Comparison of ENCODE assay signal across 11 mouse cellular contexts in genomic region chr12:27140335-27140702, GRCm38 (mm10).
A peak's percentile ranks its signal among the peaks of the same experiment; 100 is the strongest.
DNase-seq lines count a peak whose midpoint lies in the region; ATAC-seq lines count a peak whose summit lies in the region.
"Had no signal": no experiment of that assay in that cellular context is flagged by ENCODE, and none has a peak within 500 bp of the region (broad histone marks: within the 10 kb centered on the region; RNA-seq: fewer than 3 reads in every experiment).

No protein-coding gene starts in this region.

- H3K4me2 ChIP-seq in hindbrain, embryonic 11.5 days (replicated peaks; ENCODE audit: low read depth, low read length): peak overlapping the region; percentile 31; the same call in 1 of the 2 replicates
- H3K4me2 ChIP-seq in midbrain, embryonic 13.5 days (replicated peaks): peak overlapping the region; percentile 47
- H3K4me2 ChIP-seq: heart, embryonic 12.5 days had no signal

- no peak overlapping the region for H3K4me3 ChIP-seq in heart, embryonic 10.5 days
- no peak overlapping the region for H3K4me3 ChIP-seq in hindbrain, embryonic 11.5 days (ENCODE audit: low read depth, low read length)
- H3K4me3 ChIP-seq in midbrain, embryonic 13.5 days (replicated peaks): no peak overlapping the region
- H3K4me3 ChIP-seq: heart, embryonic 12.5 days; megakaryocyte, embryonic 14.5 days had no signal

- H3K27ac ChIP-seq in heart, embryonic 10.5 days: peak overlapping the region; percentile 75; the same call in 1 of the 2 replicates
- H3K27ac ChIP-seq in hindbrain, embryonic 11.5 days (ENCODE audit: low read depth, low read length): peak overlapping the region; percentile 98
- H3K27ac ChIP-seq in midbrain, embryonic 13.5 days: peak overlapping the region; percentile 99

- WGBS in heart, embryonic 10.5 days: 47% methylated on average over 5 of the region's 5 CpGs
- 12% methylated on average over 5 of the region's 5 CpGs for WGBS in hindbrain, embryonic 11.5 days
- 7% methylated on average over 5 of the region's 5 CpGs for WGBS in midbrain, embryonic 13.5 days

- no peak overlapping the region for H3K9ac ChIP-seq in hindbrain, embryonic 11.5 days (ENCODE audit: low read depth, low read length)
- H3K9ac ChIP-seq in midbrain, embryonic 13.5 days (replicated peaks): peak overlapping the region; percentile 47
- H3K9ac ChIP-seq: heart, embryonic 12.5 days had no signal

- no peak for DNase-seq in heart, embryonic 10.5 days (ENCODE audit: low spot score)
- DNase-seq in heart, adult 11 months: no peak
- peak; percentile 44 for DNase-seq in adrenal gland, postnatal 14 days
- DNase-seq in hindbrain, embryonic 11.5 days (ENCODE audit: low spot score): peak; percentile 90
- no peak for DNase-seq in testis, postnatal 10 days (ENCODE audit: low spot score)
- DNase-seq in cerebellum, adult 18-20 months: no peak
- no peak for DNase-seq in frontal cortex, postnatal 36 days (ENCODE audit: low spot score in 2 of 2)
- DNase-seq: thymus, adult 2 months had no signal

- H3K9me3 ChIP-seq in heart, embryonic 10.5 days: no peaks in the 10 kb centered on the region
- H3K9me3 ChIP-seq in hindbrain, embryonic 11.5 days (ENCODE audit: control insufficient read depth, low read length): no peaks in the 10 kb centered on the region
- H3K9me3 ChIP-seq in midbrain, embryonic 13.5 days: no peaks in the 10 kb centered on the region
- H3K9me3 ChIP-seq: heart, embryonic 12.5 days had no signal

- peaks cover 18% of the 10 kb centered on the region for H3K4me1 ChIP-seq in heart, embryonic 10.5 days
- H3K4me1 ChIP-seq in hindbrain, embryonic 11.5 days (replicated peaks; ENCODE audit: control insufficient read depth, insufficient read depth, low read length): peaks cover 7% of the 10 kb centered on the region; the same call in 1 of the 2 replicates
- H3K4me1 ChIP-seq in midbrain, embryonic 13.5 days (replicated peaks): peaks cover 69% of the 10 kb centered on the region
- H3K4me1 ChIP-seq: megakaryocyte, embryonic 14.5 days had no signal

- no peaks in the 10 kb centered on the region; the same call in 1 of the 2 replicates for H3K27me3 ChIP-seq in heart, embryonic 10.5 days (ENCODE audit: insufficient read depth, poor library complexity, severe bottlenecking)
- H3K27me3 ChIP-seq in hindbrain, embryonic 11.5 days (ENCODE audit: control insufficient read depth, insufficient read depth, low read length): no peaks in the 10 kb centered on the region
- no peaks in the 10 kb centered on the region for H3K27me3 ChIP-seq in midbrain, embryonic 13.5 days
- H3K27me3 ChIP-seq: heart, embryonic 12.5 days; megakaryocyte, embryonic 14.5 days had no signal

- peak; percentile 84 for ATAC-seq in hindbrain, embryonic 11.5 days (ENCODE audit: low FRiP score)
- ATAC-seq in midbrain, embryonic 13.5 days: peak; percentile 77

- H3K36me3 ChIP-seq in heart, embryonic 10.5 days: no peaks in the 10 kb centered on the region
- H3K36me3 ChIP-seq in hindbrain, embryonic 11.5 days (ENCODE audit: control insufficient read depth, insufficient read depth, low read length): no peaks in the 10 kb centered on the region
- no peaks in the 10 kb centered on the region for H3K36me3 ChIP-seq in midbrain, embryonic 13.5 days
- H3K36me3 ChIP-seq: heart, embryonic 12.5 days had no signal

Comparison
In these comparisons a context has a peak if more than half of its experiments do, and no peak if none do; other contexts are left out.
1. DNase-seq: peak in adrenal gland, postnatal 14 days (single experiment) and hindbrain, embryonic 11.5 days (single experiment); none in heart, embryonic 10.5 days (single experiment), heart, adult 11 months (single experiment), testis, postnatal 10 days (single experiment), cerebellum, adult 18-20 months (0 of 2) and frontal cortex, postnatal 36 days (0 of 2).
2. Peak in every context shown above with its lines, with median percentiles within 50 percentile points of each other: H3K27ac ChIP-seq.